Mouse (Mus musculus): ENCODE measurements around the gene Mdm4. TPM values are rescaled to one million over a fixed set of nuclear protein-coding genes. Genes with fewer than 3 reads are reported as not detected.

Gene Mdm4
- total and polyA plus RNA-seq, 3 experiments: 22.9 to 25.9 (median 23.7) TPM

DNA sequence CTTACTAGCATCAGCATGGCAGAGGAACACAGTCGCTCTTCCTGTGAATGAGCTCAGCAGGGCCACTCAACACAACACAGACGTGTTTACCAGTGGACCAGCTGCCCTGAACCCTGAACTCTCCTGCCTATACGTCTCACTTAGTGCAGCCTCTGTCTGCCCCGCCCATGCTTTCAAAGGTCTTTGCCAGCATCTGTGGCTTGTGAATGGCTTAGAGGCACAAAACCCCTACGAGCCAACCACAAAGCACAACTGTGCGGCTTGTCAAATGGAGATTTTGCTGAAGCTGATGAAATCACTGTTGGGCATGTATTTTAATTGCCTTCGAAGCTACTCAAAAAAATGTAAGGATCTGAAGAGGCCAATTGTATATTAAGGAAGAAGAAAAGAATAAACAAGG is 82.5 kb downstream of the Mdm4 start:
- Histone ChIP-seq H3K27ac (no peak overlapping the region), H3K79me2 (replicated peaks; ENCODE audit: control insufficient read depth, insufficient read depth, low read length) (no peaks in the 10 kb centered on the region), H3K36me3 (ENCODE audit: control insufficient read depth, insufficient read depth, low read length) (no peaks in the 10 kb centered on the region), H3K27me3 (ENCODE audit: control insufficient read depth, insufficient read depth, low read length) (no peaks in the 10 kb centered on the region; the same call in 1 of the 2 replicates), H3K4me3 (no peak overlapping the region), H3K9ac (ENCODE audit: low read depth, low read length) (no peak overlapping the region), H3K4me1 (ENCODE audit: control insufficient read depth, insufficient read depth, low read length) (no peaks in the 10 kb centered on the region)
- 67% methylated on average over 7 of the region's 7 CpGs for WGBS
- intact Hi-C loops (cut with DNase I): no loop called here
- DNase-seq: no peak
- no peak for TF ChIP-seq CTCF (IDR thresholded peaks at IDR 0.05)
- TF ChIP-seq POLR2A (IDR thresholded peaks at IDR 0.05; ENCODE audit: insufficient read depth, low read depth, low read length): no peak
- TF ChIP-seq EP300 (IDR thresholded peaks at IDR 0.05; ENCODE audit: insufficient read depth, low read depth, low read length): no peak

DNA sequence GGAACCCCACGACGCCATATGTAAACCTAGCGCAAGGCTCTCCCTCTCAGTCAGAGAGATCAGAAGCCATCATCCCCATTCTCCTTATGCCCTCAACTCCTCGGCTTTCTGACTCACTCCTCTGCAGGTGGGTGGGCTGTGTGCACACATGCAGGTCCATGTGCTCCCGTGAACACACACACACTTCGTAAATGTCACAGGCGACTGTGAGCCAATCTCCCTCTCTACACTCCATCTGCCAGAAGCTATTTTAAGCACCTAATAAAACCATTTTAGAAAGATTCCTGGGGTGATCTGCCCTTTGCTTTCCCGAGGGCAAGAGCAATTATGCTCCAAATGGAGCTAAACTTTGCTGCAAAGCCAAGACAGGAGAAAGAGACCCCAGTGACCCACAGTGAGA is 84.5 kb downstream of the Mdm4 start:
- Histone ChIP-seq H3K36me3 (ENCODE audit: control insufficient read depth, insufficient read depth, low read length) (no peaks in the 10 kb centered on the region), H3K79me2 (replicated peaks; ENCODE audit: control insufficient read depth, insufficient read depth, low read length) (no peaks in the 10 kb centered on the region)
- DNase-seq: no peak

DNA sequence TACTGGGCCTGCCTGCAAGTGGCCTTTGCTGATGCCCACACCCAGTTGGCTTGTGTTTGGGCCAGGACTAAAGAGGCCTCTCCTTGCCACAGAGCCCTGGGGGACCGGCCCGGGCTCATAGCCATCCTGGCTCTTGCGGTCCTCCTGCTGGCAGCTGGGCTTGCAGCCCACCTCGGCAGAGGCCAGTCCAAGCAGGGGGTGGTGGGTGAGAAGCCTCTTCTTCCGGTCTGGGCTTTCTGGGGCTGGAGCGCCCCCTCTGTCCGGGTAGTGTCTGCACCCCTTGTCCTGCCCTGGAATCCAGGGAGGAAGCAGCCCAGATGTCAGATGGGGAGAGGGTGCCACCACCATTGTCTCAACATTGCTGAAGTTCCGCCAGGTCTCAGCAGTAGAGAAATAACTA is 91.4 kb downstream of the Mdm4 start:
- H3K9ac ChIP-seq (ENCODE audit: low read depth, low read length): no peak overlapping the region
- no peak overlapping the region for H3K4me3 ChIP-seq
- H3K36me3 ChIP-seq (ENCODE audit: control insufficient read depth, insufficient read depth, low read length): no peaks in the 10 kb centered on the region
- H3K27ac ChIP-seq: no peak overlapping the region
- intact Hi-C loops (cut with DNase I): no loop called here
- DNase-seq: peak in 1 of 2 experiments; percentile 21
- no peaks in the 10 kb centered on the region for H3K27me3 ChIP-seq (ENCODE audit: control insufficient read depth, insufficient read depth, low read length)
- TF ChIP-seq POLR2A (IDR thresholded peaks at IDR 0.05; ENCODE audit: insufficient read depth, low read depth, low read length) (no peak), CTCF (IDR thresholded peaks at IDR 0.05) (no peak), EP300 (IDR thresholded peaks at IDR 0.05; ENCODE audit: insufficient read depth, low read depth, low read length) (no peak)
- no peaks in the 10 kb centered on the region for H3K79me2 ChIP-seq (replicated peaks; ENCODE audit: control insufficient read depth, insufficient read depth, low read length)
- H3K4me1 ChIP-seq (ENCODE audit: control insufficient read depth, insufficient read depth, low read length): no peaks in the 10 kb centered on the region
- 60% methylated on average over 8 of the region's 8 CpGs for WGBS

More for the DNA sequence above, 84.5 kb downstream of the Mdm4 start:
- Histone ChIP-seq H3K27me3 (ENCODE audit: control insufficient read depth, insufficient read depth, low read length) (no peaks in the 10 kb centered on the region; the same call in 1 of the 2 replicates), H3K9ac (ENCODE audit: low read depth, low read length) (no peak overlapping the region), H3K27ac (no peak overlapping the region), H3K4me1 (ENCODE audit: control insufficient read depth, insufficient read depth, low read length) (no peaks in the 10 kb centered on the region), H3K4me3 (no peak overlapping the region)
- WGBS: 65% methylated on average over 8 of the region's 8 CpGs
- no peak for TF ChIP-seq EP300 (IDR thresholded peaks at IDR 0.05; ENCODE audit: insufficient read depth, low read depth, low read length)
- no peak for TF ChIP-seq CTCF (IDR thresholded peaks at IDR 0.05)
- no peak for TF ChIP-seq POLR2A (IDR thresholded peaks at IDR 0.05; ENCODE audit: insufficient read depth, low read depth, low read length)
- intact Hi-C loops (cut with DNase I): no loop called here

DNA sequence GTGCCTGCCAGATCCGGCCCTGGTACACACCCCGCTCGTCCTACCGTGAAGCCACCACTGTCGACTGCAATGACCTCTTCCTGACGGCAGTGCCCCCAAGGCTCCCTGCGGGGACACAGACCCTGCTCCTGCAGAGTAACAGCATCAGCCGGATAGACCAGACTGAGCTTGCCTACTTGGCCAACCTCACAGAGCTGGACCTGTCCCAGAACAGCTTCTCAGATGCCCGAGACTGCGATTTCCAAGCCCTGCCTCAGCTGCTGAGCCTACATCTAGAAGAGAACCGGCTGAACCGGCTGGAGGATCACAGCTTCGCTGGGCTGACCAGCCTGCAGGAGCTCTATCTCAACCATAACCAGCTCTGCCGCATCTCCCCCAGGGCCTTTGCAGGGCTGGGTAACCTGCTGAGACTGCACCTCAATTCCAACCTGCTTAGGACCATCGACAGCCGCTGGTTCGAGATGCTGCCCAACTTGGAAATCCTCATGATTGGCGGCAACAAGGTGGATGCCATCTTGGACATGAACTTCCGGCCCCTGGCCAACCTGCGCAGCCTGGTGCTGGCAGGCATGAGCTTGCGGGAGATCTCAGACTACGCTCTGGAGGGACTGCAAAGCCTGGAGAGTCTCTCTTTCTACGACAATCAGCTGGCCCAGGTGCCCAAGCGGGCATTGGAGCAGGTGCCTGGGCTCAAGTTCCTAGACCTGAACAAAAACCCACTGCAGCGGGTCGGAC is 92.9 kb downstream of the Mdm4 start:
- no peak for TF ChIP-seq CTCF (IDR thresholded peaks at IDR 0.05)
- no peak for TF ChIP-seq EP300 (IDR thresholded peaks at IDR 0.05; ENCODE audit: insufficient read depth, low read depth, low read length)
- no peak for TF ChIP-seq POLR2A (IDR thresholded peaks at IDR 0.05; ENCODE audit: insufficient read depth, low read depth, low read length)
- H3K4me1 ChIP-seq (ENCODE audit: control insufficient read depth, insufficient read depth, low read length): no peaks in the 10 kb centered on the region
- no peak overlapping the region for H3K4me3 ChIP-seq
- DNase-seq: no peak
- WGBS: 87% methylated on average over 26 of the region's 26 CpGs
- H3K79me2 ChIP-seq (replicated peaks; ENCODE audit: control insufficient read depth, insufficient read depth, low read length): no peaks in the 10 kb centered on the region
- H3K9ac ChIP-seq (ENCODE audit: low read depth, low read length): no peak overlapping the region
- H3K36me3 ChIP-seq (ENCODE audit: control insufficient read depth, insufficient read depth, low read length): no peaks in the 10 kb centered on the region
- intact Hi-C loops (cut with DNase I): no loop called here
- H3K27me3 ChIP-seq (ENCODE audit: control insufficient read depth, insufficient read depth, low read length): no peaks in the 10 kb centered on the region
- H3K27ac ChIP-seq: no peak overlapping the region

DNA sequence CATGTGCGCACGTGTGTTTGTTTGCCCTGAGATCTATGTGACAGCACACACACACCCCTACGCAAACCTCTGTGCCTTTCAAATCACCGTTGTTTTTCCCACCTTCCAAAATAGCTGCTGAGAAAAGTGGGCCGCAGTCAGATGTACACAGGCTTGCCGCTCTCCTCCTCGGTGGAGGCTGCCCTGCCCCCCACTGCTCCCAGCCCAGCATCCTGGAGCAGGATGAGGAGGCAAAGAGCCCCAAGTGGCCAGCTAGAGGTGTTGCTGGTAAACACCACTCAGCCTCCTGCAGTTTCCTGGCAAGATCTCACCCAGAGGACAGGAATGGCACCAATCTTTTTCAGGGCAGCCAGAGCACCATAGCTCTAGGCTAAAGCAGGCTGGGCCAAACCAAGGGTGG is 95.5 kb downstream of the Mdm4 start:
- Histone ChIP-seq H3K4me1 (ENCODE audit: control insufficient read depth, insufficient read depth, low read length) (no peaks in the 10 kb centered on the region), H3K27ac (no peak overlapping the region), H3K79me2 (replicated peaks; ENCODE audit: control insufficient read depth, insufficient read depth, low read length) (no peaks in the 10 kb centered on the region), H3K4me3 (no peak overlapping the region), H3K36me3 (ENCODE audit: control insufficient read depth, insufficient read depth, low read length) (no peaks in the 10 kb centered on the region), H3K27me3 (ENCODE audit: control insufficient read depth, insufficient read depth, low read length) (no peaks in the 10 kb centered on the region), H3K9ac (ENCODE audit: low read depth, low read length) (no peak overlapping the region)
- TF ChIP-seq POLR2A (IDR thresholded peaks at IDR 0.05; ENCODE audit: insufficient read depth, low read depth, low read length) (no peak), CTCF (IDR thresholded peaks at IDR 0.05) (peak; percentile 53), EP300 (IDR thresholded peaks at IDR 0.05; ENCODE audit: insufficient read depth, low read depth, low read length) (no peak)
- intact Hi-C loops (cut with DNase I): no loop called here
- 35% methylated on average over 7 of the region's 7 CpGs for WGBS
- peak in 1 of 2 experiments; percentile 8 for DNase-seq

- Histone ChIP-seq H3K4me3 (no peak overlapping the region), H3K36me3 (ENCODE audit: control insufficient read depth, insufficient read depth, low read length) (no peaks in the 10 kb centered on the region), H3K9ac (ENCODE audit: low read depth, low read length) (no peak overlapping the region), H3K4me1 (ENCODE audit: control insufficient read depth, insufficient read depth, low read length) (no peaks in the 10 kb centered on the region), H3K27me3 (ENCODE audit: control insufficient read depth, insufficient read depth, low read length) (no peaks in the 10 kb centered on the region), H3K79me2 (replicated peaks; ENCODE audit: control insufficient read depth, insufficient read depth, low read length) (no peaks in the 10 kb centered on the region), H3K27ac (no peak overlapping the region)
- no peak for DNase-seq
- intact Hi-C loops (cut with DNase I): no loop called here
- TF ChIP-seq EP300 (IDR thresholded peaks at IDR 0.05; ENCODE audit: insufficient read depth, low read depth, low read length) (no peak), POLR2A (IDR thresholded peaks at IDR 0.05; ENCODE audit: insufficient read depth, low read depth, low read length) (no peak), CTCF (IDR thresholded peaks at IDR 0.05) (no peak)
- 68% methylated on average over 2 of the region's 2 CpGs for WGBS
These were observed 97.9 kb downstream of the Mdm4 start for GRCm38 (mm10) chr1:132932421-132932820.
